Mouse (Mus musculus): ENCODE results near the gene Slc44a2. TPM values are rescaled to one million over a fixed set of nuclear protein-coding genes. Genes with fewer than 3 reads are reported as not detected.

Slc44a2 gene
- polyA plus RNA-seq, 1 experiment from 2014 or later = 70.0 TPM

- peak overlapping the region; percentile 80 for H3K9ac ChIP-seq
- under 1% methylated on average over 38 of the region's 38 CpGs for WGBS
- no peaks in the 10 kb centered on the region for H3K27me3 ChIP-seq (replicated peaks)
- ATAC-seq (replicated peaks) = peak; percentile 62
- H3K9me3 ChIP-seq = no peaks in the 10 kb centered on the region
- H3K4me3 ChIP-seq = peak overlapping the region; percentile 90
- H3K4me2 ChIP-seq = peak overlapping the region; percentile 77
- H3K4me1 ChIP-seq = peaks cover 36% of the 10 kb centered on the region
- H3K36me3 ChIP-seq (replicated peaks) = no peaks in the 10 kb centered on the region
- H3K27ac ChIP-seq = peak overlapping the region; percentile 91
These were observed 47.7 kb downstream of the Slc44a2 start for GRCm38 (mm10) chr9:21368131-21368584.

- H3K27ac ChIP-seq = no peak overlapping the region
- ATAC-seq (replicated peaks) = no peak
- peak overlapping the region; percentile 77 for H3K4me2 ChIP-seq
- peaks cover 39% of the 10 kb centered on the region for H3K4me1 ChIP-seq
- no peaks in the 10 kb centered on the region for H3K9me3 ChIP-seq
- H3K36me3 ChIP-seq (replicated peaks) = no peaks in the 10 kb centered on the region
- H3K4me3 ChIP-seq = peak overlapping the region; percentile 90
- H3K27me3 ChIP-seq (replicated peaks) = no peaks in the 10 kb centered on the region
- WGBS = 67% methylated on average over 11 of the region's 11 CpGs
- peak overlapping the region; percentile 80 for H3K9ac ChIP-seq
These were observed 48.6 kb downstream of the Slc44a2 start for GRCm38 (mm10) chr9:21369080-21369479.

- H3K4me1 ChIP-seq = peaks cover 46% of the 10 kb centered on the region
These were observed 50.4 kb downstream of the Slc44a2 start for GRCm38 (mm10) chr9:21370876-21371275.

GRCm38 (mm10) chr9:21372508-21372907 is 52.0 kb downstream of the Slc44a2 start:
- Histone ChIP-seq H3K27me3 (replicated peaks) (no peaks in the 10 kb centered on the region), H3K27ac (no peak overlapping the region), H3K9ac (no peak overlapping the region), H3K36me3 (replicated peaks) (no peaks in the 10 kb centered on the region), H3K4me3 (no peak overlapping the region), H3K9me3 (no peaks in the 10 kb centered on the region), H3K4me2 (no peak overlapping the region), H3K4me1 (peaks cover 57% of the 10 kb centered on the region)
- whole genome bisulfite sequencing = 73% methylated on average over 1 of the region's 1 CpGs
- ATAC-seq (replicated peaks) = no peak

More at GRCm38 (mm10) chr9:21370876-21371275, 50.4 kb downstream of the Slc44a2 start:
- H3K27me3 ChIP-seq (replicated peaks) = no peaks in the 10 kb centered on the region
- H3K36me3 ChIP-seq (replicated peaks) = no peaks in the 10 kb centered on the region
- H3K4me2 ChIP-seq = peak overlapping the region; percentile 77
- H3K4me3 ChIP-seq = peak overlapping the region; percentile 17; the same call in 1 of the 2 replicates
- WGBS = 84% methylated on average over 2 of the region's 2 CpGs
- ATAC-seq (replicated peaks) = no peak
- H3K27ac ChIP-seq = no peak overlapping the region
- H3K9me3 ChIP-seq = no peaks in the 10 kb centered on the region
- H3K9ac ChIP-seq = no peak overlapping the region

- WGBS = 90% methylated on average over 3 of the region's 3 CpGs
- ATAC-seq (replicated peaks) = no peak
- no peak overlapping the region for H3K4me3 ChIP-seq
- peaks cover 56% of the 10 kb centered on the region for H3K4me1 ChIP-seq
- H3K36me3 ChIP-seq (replicated peaks) = no peaks in the 10 kb centered on the region
- no peak overlapping the region for H3K27ac ChIP-seq
- no peak overlapping the region for H3K4me2 ChIP-seq
- no peak overlapping the region for H3K9ac ChIP-seq
- H3K9me3 ChIP-seq = no peaks in the 10 kb centered on the region
- no peaks in the 10 kb centered on the region for H3K27me3 ChIP-seq (replicated peaks)
These were observed 58.7 kb downstream of the Slc44a2 start for GRCm38 (mm10) chr9:21379195-21379594.

GRCm38 (mm10) chr9:21380868-21381267 is 60.4 kb downstream of the Slc44a2 start:
- no peak overlapping the region for H3K27ac ChIP-seq
- H3K4me2 ChIP-seq = no peak overlapping the region
- H3K4me3 ChIP-seq = no peak overlapping the region
- peaks cover 58% of the 10 kb centered on the region for H3K4me1 ChIP-seq
- H3K9me3 ChIP-seq = no peaks in the 10 kb centered on the region
- no peaks in the 10 kb centered on the region for H3K36me3 ChIP-seq (replicated peaks)
- H3K27me3 ChIP-seq (replicated peaks) = no peaks in the 10 kb centered on the region
- ATAC-seq (replicated peaks) = no peak
- H3K9ac ChIP-seq = no peak overlapping the region

- Histone ChIP-seq H3K4me1 (peaks cover 40% of the 10 kb centered on the region), H3K36me3 (replicated peaks) (peaks cover 4% of the 10 kb centered on the region; the same call in 1 of the 2 replicates), H3K9ac (no peak overlapping the region), H3K4me3 (no peak overlapping the region), H3K27me3 (replicated peaks) (no peaks in the 10 kb centered on the region), H3K4me2 (no peak overlapping the region), H3K27ac (no peak overlapping the region), H3K9me3 (no peaks in the 10 kb centered on the region)
- no peak for ATAC-seq (replicated peaks)
These were observed 63.5 kb downstream of the Slc44a2 start for GRCm38 (mm10) chr9:21383966-21384365.

- 90% methylated on average over 10 of the region's 10 CpGs for WGBS
- no peak overlapping the region for H3K9ac ChIP-seq
- peaks cover 73% of the 10 kb centered on the region for H3K36me3 ChIP-seq (replicated peaks)
- no peak overlapping the region for H3K4me3 ChIP-seq
- H3K27me3 ChIP-seq (replicated peaks) = no peaks in the 10 kb centered on the region
- H3K9me3 ChIP-seq = no peaks in the 10 kb centered on the region
- H3K27ac ChIP-seq = no peak overlapping the region
- no peaks in the 10 kb centered on the region for H3K4me1 ChIP-seq
- ATAC-seq (replicated peaks) = no peak
- no peak overlapping the region for H3K4me2 ChIP-seq
These were observed 72.2 kb downstream of the Slc44a2 start for GRCm38 (mm10) chr9:21392646-21393175.

GRCm38 (mm10) chr9:21395692-21396091 is 75.2 kb downstream of the Slc44a2 start:
- peaks cover 82% of the 10 kb centered on the region for H3K36me3 ChIP-seq (replicated peaks)
- H3K4me1 ChIP-seq = no peaks in the 10 kb centered on the region
- H3K4me3 ChIP-seq = no peak overlapping the region
- no peak for ATAC-seq (replicated peaks)
- no peaks in the 10 kb centered on the region for H3K9me3 ChIP-seq
- no peak overlapping the region for H3K4me2 ChIP-seq
- H3K9ac ChIP-seq = no peak overlapping the region
- no peak overlapping the region for H3K27ac ChIP-seq
- no peaks in the 10 kb centered on the region for H3K27me3 ChIP-seq (replicated peaks)
- WGBS = 90% methylated on average over 3 of the region's 3 CpGs

- Histone ChIP-seq H3K9me3 (no peaks in the 10 kb centered on the region), H3K4me3 (no peak overlapping the region), H3K27ac (no peak overlapping the region), H3K27me3 (replicated peaks) (no peaks in the 10 kb centered on the region), H3K4me1 (no peaks in the 10 kb centered on the region), H3K36me3 (replicated peaks) (peaks cover 85% of the 10 kb centered on the region), H3K9ac (no peak overlapping the region), H3K4me2 (no peak overlapping the region)
- WGBS = 97% methylated on average over 3 of the region's 3 CpGs
- ATAC-seq (replicated peaks) = no peak
These were observed 76.7 kb downstream of the Slc44a2 start for GRCm38 (mm10) chr9:21397170-21397569.

- Histone ChIP-seq H3K36me3 (replicated peaks) (peaks cover 85% of the 10 kb centered on the region), H3K27me3 (replicated peaks) (no peaks in the 10 kb centered on the region), H3K4me2 (no peak overlapping the region), H3K4me1 (no peaks in the 10 kb centered on the region), H3K27ac (no peak overlapping the region), H3K9me3 (no peaks in the 10 kb centered on the region), H3K9ac (no peak overlapping the region), H3K4me3 (no peak overlapping the region)
- no peak for ATAC-seq (replicated peaks)
- 93% methylated on average over 9 of the region's 9 CpGs for WGBS
These were observed 80.5 kb downstream of the Slc44a2 start for GRCm38 (mm10) chr9:21401042-21401441.

GRCm38 (mm10) chr9:21402764-21403253 is 82.3 kb downstream of the Slc44a2 start:
- no peaks in the 10 kb centered on the region for H3K4me1 ChIP-seq

GRCm38 (mm10) chr9:21403745-21404144 is 83.2 kb downstream of the Slc44a2 start:
- H3K9ac ChIP-seq = no peak overlapping the region
- H3K4me3 ChIP-seq = no peak overlapping the region
- H3K36me3 ChIP-seq (replicated peaks) = peaks cover 70% of the 10 kb centered on the region
- no peak overlapping the region for H3K27ac ChIP-seq
- 95% methylated on average over 5 of the region's 5 CpGs for WGBS
- ATAC-seq (replicated peaks) = no peak
- no peak overlapping the region for H3K4me2 ChIP-seq
- H3K4me1 ChIP-seq = no peaks in the 10 kb centered on the region
- H3K9me3 ChIP-seq = no peaks in the 10 kb centered on the region
- no peaks in the 10 kb centered on the region for H3K27me3 ChIP-seq (replicated peaks)

More at GRCm38 (mm10) chr9:21402764-21403253, 82.3 kb downstream of the Slc44a2 start:
- no peak overlapping the region for H3K9ac ChIP-seq
- no peak overlapping the region for H3K4me3 ChIP-seq
- no peak overlapping the region for H3K27ac ChIP-seq
- H3K4me2 ChIP-seq = no peak overlapping the region
- H3K9me3 ChIP-seq = no peaks in the 10 kb centered on the region
- WGBS = 87% methylated on average over 11 of the region's 11 CpGs
- ATAC-seq (replicated peaks) = no peak
- no peaks in the 10 kb centered on the region for H3K27me3 ChIP-seq (replicated peaks)
- peaks cover 75% of the 10 kb centered on the region for H3K36me3 ChIP-seq (replicated peaks)

Data from midbrain, embryonic 15.5 days (tissue).